Mouse (Mus musculus) gastrocnemius, adult 2 months (tissue): Measurements from ENCODE around the gene Styx. TPM values are rescaled to one million over a fixed set of nuclear protein-coding genes. Genes with fewer than 3 reads are reported as not detected.

ENCODE experiments used
- DNase-seq: peaks from one replicate; pipeline ENCODE4 v3.0.0; 2022
- H3K27ac ChIP-seq: fragments of 200-600 bp; 2 replicates; pipeline ENCODE4 v1.8.1; 2022; ENCODE audit warnings: mild to moderate bottlenecking
- H3K4me3 ChIP-seq: fragments of 200-600 bp; 2 replicates; pipeline ENCODE4 v1.8.1; 2022; ENCODE audit warnings: mild to moderate bottlenecking, moderate library complexity
- CTCF ChIP-seq: fragments of 200-600 bp; IDR thresholded peaks from 2 replicates; pipeline ENCODE4 v1.8.1; 2022; ENCODE audit warnings: antibody characterized with exemption, mild to moderate bottlenecking, moderate library complexity
- intact Hi-C: fragments of 180-260 bp; cut with DNase I; formaldehyde crosslinking; loops from one replicate; pipeline ENCODE4 v1.15.1; 2025
- long read RNA-seq, 2 experiments: library from polyadenylated mRNA; stranded (forward); transcript quantifications; one replicate each; pipeline ENCODE4 v2.0.0; 2021
- total RNA-seq, 2 experiments: library from RNA; stranded (reverse); gene quantifications; 2 replicates each; pipeline ENCODE4 v1.2.3; 2021

Styx gene
- total RNA-seq, result 10 to 100 TPM; 74.7 to 77.6 TPM
- long read RNA-seq, experiment 1, full-length matches to known transcripts, result 45 of 54 reads
- long read RNA-seq, experiment 1, partial matches to known transcripts, result 1 of 54 reads
- long read RNA-seq, experiment 1, other reads (novel, unspliced or antisense), result 8 of 54 reads
- long read RNA-seq, experiment 2, full-length matches to known transcripts, result 27 of 35 reads
- long read RNA-seq, experiment 2, partial matches to known transcripts, result 0 of 35 reads
- long read RNA-seq, experiment 2, other reads (novel, unspliced or antisense), result 8 of 35 reads

- peak; percentile 99 for DNase-seq
- no peak for TF ChIP-seq CTCF
- Histone ChIP-seq H3K27ac (peak within 1 kb of the TSS; percentile 94), H3K4me3 (peak within 1 kb of the TSS; percentile 83)
- intact Hi-C loops, result no loop called here
Measured at GRCm38 (mm10) chr14:45350931-45351859, at the start of gene Styx. TSS of gene Styx (plus strand) at chr14:45351093.

GRCm38 (mm10) chr14:45303939-45304338 lies 47.0 kb upstream of the Styx start:
- intact Hi-C loops, result no loop called here
- Histone ChIP-seq H3K27ac (no peak overlapping the region), H3K4me3 (no peak overlapping the region)
- no peak for DNase-seq
- no peak for TF ChIP-seq CTCF

- intact Hi-C loops, result no loop called here
- Histone ChIP-seq H3K27ac (no peak overlapping the region), H3K4me3 (no peak overlapping the region)
- DNase-seq, result no peak
- TF ChIP-seq CTCF, result no peak; the same call in 1 of the 2 replicates
Measured at GRCm38 (mm10) chr14:45304389-45304788, 46.5 kb upstream of the Styx start.

DNA sequence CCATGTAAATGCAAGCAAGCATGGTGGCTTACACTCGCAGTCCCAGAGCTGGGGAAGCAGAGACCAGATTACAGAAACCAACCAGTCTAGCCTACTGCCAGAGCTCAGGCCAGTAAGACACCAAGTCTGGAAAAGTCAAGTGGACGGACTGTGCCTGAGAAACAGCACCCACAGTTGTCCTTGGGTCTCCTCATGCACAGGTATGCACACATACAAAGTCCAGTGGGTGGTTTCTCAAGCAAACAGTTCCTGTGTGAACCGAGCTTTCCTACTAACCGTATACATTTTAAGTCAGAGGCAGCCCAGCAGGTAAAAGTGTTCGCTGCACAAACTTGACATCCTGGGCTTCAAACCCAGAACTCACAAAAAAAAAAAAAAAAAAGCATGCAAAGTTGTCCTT lies 45.0 kb upstream of the Styx start:
- TF ChIP-seq CTCF, result no peak
- no peak overlapping the region for H3K27ac ChIP-seq
- intact Hi-C loops, result no loop called here
- DNase-seq, result no peak
- no peak overlapping the region for H3K4me3 ChIP-seq

GRCm38 (mm10) chr14:45307630-45308328 lies 43.1 kb upstream of the Styx start:
- DNase-seq, result no peak
- TF ChIP-seq CTCF, result no peak
- H3K4me3 ChIP-seq, result no peak overlapping the region
- intact Hi-C loops, result no loop called here
- H3K27ac ChIP-seq, result no peak overlapping the region

DNA sequence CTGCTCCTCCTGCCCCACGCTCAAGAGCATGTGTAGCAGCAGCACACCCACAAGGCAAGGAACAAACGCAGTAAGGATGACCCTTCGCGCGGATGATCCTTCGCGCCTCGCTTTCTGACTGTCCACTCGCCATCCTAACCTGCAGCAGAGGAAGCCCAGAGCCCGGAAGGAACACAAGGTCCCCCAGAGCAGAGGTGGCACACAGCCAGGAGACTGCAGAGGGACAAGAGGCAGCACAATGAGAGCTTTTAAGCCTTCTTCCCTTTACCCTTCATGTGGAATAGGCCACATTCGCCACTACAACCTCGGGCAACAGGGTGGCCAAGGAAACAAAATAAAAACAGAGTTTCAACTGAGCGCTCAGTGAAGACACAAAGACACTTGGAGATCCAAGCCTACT lies 41.2 kb upstream of the Styx start:
- Histone ChIP-seq H3K4me3 (no peak overlapping the region), H3K27ac (no peak overlapping the region)
- peak; percentile 28 for DNase-seq
- no peak for TF ChIP-seq CTCF
- intact Hi-C loops, result loop anchor here (10.0 kb wide), 1 partner anchor 95 kb away; the partner anchor contains the start of gene Gpr137c

DNA sequence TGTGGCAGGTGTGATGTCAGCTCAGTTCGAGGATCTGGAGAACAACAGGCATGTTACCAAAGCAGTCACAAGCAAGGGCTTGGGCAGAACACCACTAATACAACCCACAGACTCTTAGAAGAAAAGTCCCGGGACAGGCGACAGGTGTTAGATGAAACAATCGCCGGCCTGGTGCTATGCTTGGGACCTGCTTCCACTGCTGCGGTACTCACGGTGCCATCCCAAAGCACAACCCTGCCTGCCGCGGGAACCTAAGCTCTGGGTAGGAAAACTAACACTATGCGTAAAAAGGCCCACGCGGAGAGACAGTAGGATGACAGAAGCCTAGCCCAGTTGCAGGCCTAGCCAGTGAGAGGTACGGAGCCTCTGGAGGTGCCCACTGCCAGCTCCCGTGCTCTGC lies 40.8 kb upstream of the Styx start:
- TF ChIP-seq CTCF, result no peak
- DNase-seq, result no peak
- intact Hi-C loops, result loop anchor here (10.0 kb wide), 1 partner anchor 95 kb away; the partner anchor contains the start of gene Gpr137c

GRCm38 (mm10) chr14:45316927-45317326 lies 34.0 kb upstream of the Styx start:
- no peak overlapping the region for H3K27ac ChIP-seq
- H3K4me3 ChIP-seq, result peak overlapping the region; percentile 98
- no peak for DNase-seq
- intact Hi-C loops, result loop anchor here (10.0 kb wide), 1 partner anchor 102 kb away; the partner anchor contains the start of gene Gpr137c
- TF ChIP-seq CTCF, result no peak

More for the DNA sequence above, 40.8 kb upstream of the Styx start:
- Histone ChIP-seq H3K4me3 (no peak overlapping the region), H3K27ac (no peak overlapping the region)

GRCm38 (mm10) chr14:45317921-45318411 lies 32.9 kb upstream of the Styx start:
- intact Hi-C loops, result loop anchor here (10.0 kb wide), 1 partner anchor 103 kb away; the partner anchor contains the start of gene Gpr137c
- Histone ChIP-seq H3K4me3 (peak overlapping the region; percentile 98), H3K27ac (peak overlapping the region; percentile 91)
- DNase-seq, result no peak
- TF ChIP-seq CTCF, result no peak

- Histone ChIP-seq H3K27ac (peak within 1 kb of the TSS; percentile 91), H3K4me3 (peak within 1 kb of the TSS; percentile 98)
- TF ChIP-seq CTCF, result no peak
- intact Hi-C loops, result loop anchor here (10.0 kb wide), 1 partner anchor 104 kb away; the partner anchor contains the start of gene Gpr137c
- DNase-seq, result peak; percentile 90
Measured at GRCm38 (mm10) chr14:45318426-45319236, 32.3 kb upstream of the Styx start, which contains the start of gene Ero1l. TSS of gene Ero1l (minus strand) at chr14:45318771.

DNA sequence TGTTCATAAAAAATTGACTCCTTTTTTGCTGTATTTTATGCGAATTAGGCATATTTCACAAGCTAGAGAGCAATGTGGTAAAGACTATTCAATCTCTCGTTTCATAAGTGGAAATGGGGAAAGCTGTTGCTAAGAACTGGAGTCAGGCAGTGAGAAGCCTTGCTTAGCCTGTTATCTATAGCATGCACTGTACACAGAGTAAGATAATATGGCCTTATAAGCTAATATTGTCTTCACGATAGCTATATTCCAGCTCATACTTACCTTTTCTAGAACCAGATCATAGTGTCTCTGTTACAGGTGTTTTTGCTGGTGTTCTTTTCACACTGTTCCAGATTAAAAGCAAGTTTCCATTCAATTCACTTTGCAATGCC lies 31.7 kb upstream of the Styx start:
- H3K4me3 ChIP-seq, result peak overlapping the region; percentile 98
- intact Hi-C loops, result loop anchor here (10.0 kb wide), 1 partner anchor 104 kb away; the partner anchor contains the start of gene Gpr137c
- no peak for TF ChIP-seq CTCF
- H3K27ac ChIP-seq, result peak overlapping the region; percentile 91
- DNase-seq, result no peak

DNA sequence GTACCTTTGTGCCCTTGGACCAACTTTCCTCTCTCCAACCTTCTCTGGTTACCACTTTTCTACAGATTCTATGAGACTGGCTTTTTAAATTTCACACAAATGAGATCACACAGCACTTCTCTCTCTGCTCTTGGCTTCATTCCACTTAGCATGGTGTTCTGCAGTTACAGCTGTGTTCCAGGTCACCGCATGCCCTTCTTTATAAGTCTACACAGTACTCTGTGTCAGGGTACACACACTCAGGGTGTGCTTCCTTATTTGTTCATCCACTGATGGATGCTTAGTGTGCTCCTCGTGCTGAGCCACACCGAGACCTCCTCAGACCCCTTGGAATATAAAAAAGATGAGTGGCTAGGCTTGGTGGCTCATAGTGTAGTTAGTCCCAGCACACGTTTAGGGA lies 30.8 kb upstream of the Styx start:
- TF ChIP-seq CTCF, result no peak
- DNase-seq, result no peak
- intact Hi-C loops, result no loop called here
- no peak overlapping the region for H3K27ac ChIP-seq
- H3K4me3 ChIP-seq, result no peak overlapping the region
